In genomic region chr10:19177414-19177813, GRCm38 (mm10) we compare ENCODE assay signal across 21 mouse cellular contexts.
DNase-seq lines count a peak whose midpoint lies in the region; ATAC-seq and TF ChIP-seq lines count a peak whose summit lies in the region.
"Had no signal": no experiment of that assay in that cellular context is flagged by ENCODE, and none has a peak within 500 bp of the region (broad histone marks: within the 10 kb centered on the region; RNA-seq: fewer than 3 reads in every experiment).

No protein-coding gene starts in this region.

- H3K36me3 ChIP-seq in lung, postnatal 0 days (ENCODE audit: insufficient read depth, low read length): no peaks in the 10 kb centered on the region
- H3K36me3 ChIP-seq in intestine, embryonic 15.5 days: no peaks in the 10 kb centered on the region
- H3K36me3 ChIP-seq: embryonic facial prominence, embryonic 13.5 days; forebrain, embryonic 12.5 days; heart, embryonic 15.5 days had no signal

- ATAC-seq in lung, postnatal 0 days: peak; percentile 74
- peak; percentile 77 for ATAC-seq in intestine, embryonic 15.5 days
- no peak for ATAC-seq in megakaryocyte-erythroid progenitor cell, adult 5-6 weeks (replicated peaks; ENCODE audit: low FRiP score, low TSS enrichment, poor library complexity, severe bottlenecking)
- ATAC-seq: activated CD4-positive, CD25-positive, alpha-beta regulatory T cell, adult 4 months; forebrain, embryonic 16.5 days; Patski had no signal

- TF ChIP-seq CTCF in lung, postnatal 0 days (IDR thresholded peaks at IDR 0.05): no peak

- H3K27ac ChIP-seq in lung, postnatal 0 days (ENCODE audit: low read length): no peak overlapping the region
- H3K27ac ChIP-seq in intestine, embryonic 15.5 days: no peak overlapping the region
- H3K27ac ChIP-seq: embryonic facial prominence, embryonic 13.5 days; forebrain, embryonic 12.5 days; heart, adult 2 months; heart, embryonic 15.5 days had no signal

- H3K4me2 ChIP-seq in lung, postnatal 0 days (replicated peaks; ENCODE audit: low read depth, low read length): no peak overlapping the region
- no peak overlapping the region for H3K4me2 ChIP-seq in intestine, embryonic 15.5 days (replicated peaks)
- H3K4me2 ChIP-seq: embryonic facial prominence, embryonic 13.5 days; forebrain, embryonic 12.5 days; heart, embryonic 11.5 days; heart, embryonic 15.5 days had no signal

- H3K9me3 ChIP-seq in lung, postnatal 0 days (ENCODE audit: low read length): no peaks in the 10 kb centered on the region
- no peaks in the 10 kb centered on the region for H3K9me3 ChIP-seq in intestine, embryonic 15.5 days
- H3K9me3 ChIP-seq: heart, embryonic 15.5 days had no signal

- H3K27me3 ChIP-seq in lung, postnatal 0 days (replicated peaks; ENCODE audit: insufficient read depth, low read length): no peaks in the 10 kb centered on the region
- H3K27me3 ChIP-seq in intestine, embryonic 15.5 days (replicated peaks): no peaks in the 10 kb centered on the region
- H3K27me3 ChIP-seq: CH12.LX; embryonic facial prominence, embryonic 13.5 days; forebrain, embryonic 12.5 days; heart, embryonic 15.5 days; Patski had no signal

- peak; percentile 76 for DNase-seq in lung, postnatal 0 days (ENCODE audit: low spot score)
- DNase-seq in lung, postnatal 4 days: no peak
- DNase-seq in lung, postnatal 36 days: peak; percentile 64
- no peak for DNase-seq in kidney, adult 9 months
- DNase-seq: adrenal gland, postnatal 14 days; cerebellum, adult 11-12 months; cerebellum, adult 9-10 months; cerebellum, postnatal 36 days; gastrocnemius, postnatal 14 days; heart, adult 2 months; heart, postnatal 14 days had no signal

- TF ChIP-seq EP300 in lung, postnatal 0 days (IDR thresholded peaks at IDR 0.05): peak; percentile 56

- H3K9ac ChIP-seq in lung, postnatal 0 days (replicated peaks; ENCODE audit: low read depth): no peak overlapping the region
- H3K9ac ChIP-seq in intestine, embryonic 15.5 days: no peak overlapping the region
- H3K9ac ChIP-seq: embryonic facial prominence, embryonic 13.5 days; forebrain, embryonic 12.5 days; heart, embryonic 15.5 days had no signal

- no peaks in the 10 kb centered on the region for H3K4me1 ChIP-seq in lung, postnatal 0 days (ENCODE audit: insufficient read depth, low read depth, low read length)
- no peaks in the 10 kb centered on the region for H3K4me1 ChIP-seq in intestine, embryonic 15.5 days (replicated peaks)
- H3K4me1 ChIP-seq: embryonic facial prominence, embryonic 13.5 days; forebrain, embryonic 12.5 days; heart, embryonic 15.5 days had no signal

- 59% methylated on average over 2 of the region's 2 CpGs for WGBS in lung, postnatal 0 days
- WGBS in intestine, embryonic 15.5 days: 47% methylated on average over 2 of the region's 2 CpGs

- no peak overlapping the region for H3K4me3 ChIP-seq in lung, postnatal 0 days (ENCODE audit: low read depth, low read length)
- no peak overlapping the region for H3K4me3 ChIP-seq in intestine, embryonic 15.5 days (replicated peaks)
- H3K4me3 ChIP-seq: embryonic facial prominence, embryonic 13.5 days; forebrain, embryonic 12.5 days; heart, adult 2 months; heart, embryonic 15.5 days had no signal

Comparison
In these comparisons a context has a peak if more than half of its experiments do, and no peak if none do; other contexts are left out.
1. DNase-seq: peak in lung, postnatal 0 days (single experiment) and lung, postnatal 36 days (single experiment); none in lung, postnatal 4 days (0 of 2) and kidney, adult 9 months (single experiment).